Mouse (Mus musculus) midbrain, embryonic 10.5 days (tissue): Measurements from ENCODE around the gene Lrmda. TPM values are rescaled to one million over a fixed set of nuclear protein-coding genes. Genes with fewer than 3 reads are reported as not detected.

Source experiments
- DNase-seq: peaks from one replicate; pipeline ENCODE4 v3.0.0-alpha.2; 2017; ENCODE audit warnings: low spot score
- H3K27ac ChIP-seq: fragments of 300-500 bp; sonication (generic); replicated peaks from 2 replicates; pipeline ENCODE4 v1.5.1; 2016; ENCODE audit warnings: mild to moderate bottlenecking
- H3K27me3 ChIP-seq: fragments of 300-500 bp; sonication (generic); 2 replicates; pipeline ENCODE4 v1.6.1; 2016; ENCODE audit warnings: low read depth, mild to moderate bottlenecking; ENCODE audit not compliant: poor library complexity, severe bottlenecking
- H3K36me3 ChIP-seq: fragments of 300-500 bp; sonication (generic); 2 replicates; pipeline ENCODE4 v1.6.1; 2016; ENCODE audit warnings: mild to moderate bottlenecking, moderate library complexity
- H3K4me1 ChIP-seq: fragments of 300-500 bp; sonication (generic); 2 replicates; pipeline ENCODE4 v1.6.1; 2016
- H3K4me3 ChIP-seq: fragments of 300-500 bp; sonication (generic); 2 replicates; pipeline ENCODE4 v1.5.1; 2016; ENCODE audit warnings: mild to moderate bottlenecking, moderate library complexity
- H3K9me3 ChIP-seq: fragments of 300-500 bp; sonication (generic); replicated peaks from 2 replicates; pipeline ENCODE4 v1.6.1; 2016; ENCODE audit warnings: mild to moderate bottlenecking
- WGBS: fragments of 180-500 bp; shearing (Covaris S2); methylation state at CpG from one replicate; pipeline ENCODE4 v1.1.7; 2016; 5-methylcytosine and 5-hydroxymethylcytosine counted together
- polyA plus RNA-seq: library from polyadenylated mRNA; unstranded; fragments of >200 nt; fragmentation: Nextera tagmentation; extraction: Ambion mirVana; gene quantifications from 2 replicates; pipeline ENCODE4 v1.2.1, GENCODE M21; 2016

The Lrmda gene
- polyA plus RNA-seq, 1 experiment from 2014 or later: 0.38 TPM

DNA sequence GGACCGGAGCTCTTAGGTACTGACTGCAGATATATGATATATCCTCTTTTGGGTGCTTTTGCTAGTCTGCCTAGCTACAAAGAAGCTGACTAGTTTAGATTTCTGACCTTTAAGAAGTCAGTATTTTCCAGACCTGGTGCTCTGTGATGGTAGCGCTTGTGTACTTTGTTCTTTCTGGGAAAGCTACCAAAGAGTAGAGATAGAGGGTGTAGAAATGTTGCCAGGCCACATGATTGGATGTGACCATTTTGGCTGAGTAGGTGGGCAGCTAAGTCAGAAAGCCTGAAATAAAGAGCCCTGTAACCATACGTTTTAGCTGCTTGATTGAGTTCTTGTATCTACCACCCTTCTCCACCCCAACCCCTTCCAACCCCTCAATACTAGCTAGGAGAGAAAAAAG lies 398.2 kb downstream of the Lrmda start:
- Histone ChIP-seq H3K4me3 (no peak overlapping the region), H3K4me1 (no peaks in the 10 kb centered on the region), H3K36me3 (no peaks in the 10 kb centered on the region), H3K27me3 (no peaks in the 10 kb centered on the region), H3K9me3 (no peaks in the 10 kb centered on the region), H3K27ac (no peak overlapping the region)
- no peak for DNase-seq
- WGBS: 93% methylated on average over 3 of the region's 3 CpGs

DNA sequence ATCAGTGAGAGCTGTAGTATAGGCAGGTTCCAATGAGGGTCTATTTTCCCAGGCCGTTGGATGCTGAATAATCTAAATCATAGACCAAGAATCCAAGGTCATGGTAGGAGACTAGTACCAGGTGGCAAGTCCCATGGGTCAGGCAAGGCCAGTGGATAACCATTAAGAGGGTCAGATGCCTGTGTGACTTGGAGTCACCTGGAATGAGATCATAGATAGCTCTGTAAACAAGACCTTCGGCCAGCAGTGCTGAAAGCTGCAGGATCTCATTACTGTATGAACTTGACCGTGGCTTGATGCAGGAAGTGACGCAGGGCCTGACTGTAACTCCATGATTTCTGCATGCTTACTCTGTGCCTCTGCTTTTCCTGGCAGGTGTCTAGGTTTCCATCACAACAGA lies 402.2 kb downstream of the Lrmda start:
- DNase-seq: no peak
- H3K4me1 ChIP-seq: no peaks in the 10 kb centered on the region
- H3K36me3 ChIP-seq: no peaks in the 10 kb centered on the region
- no peak overlapping the region for H3K27ac ChIP-seq
- H3K27me3 ChIP-seq: no peaks in the 10 kb centered on the region
- WGBS: 90% methylated on average over 4 of the region's 4 CpGs
- H3K9me3 ChIP-seq: no peaks in the 10 kb centered on the region
- H3K4me3 ChIP-seq: no peak overlapping the region

DNA sequence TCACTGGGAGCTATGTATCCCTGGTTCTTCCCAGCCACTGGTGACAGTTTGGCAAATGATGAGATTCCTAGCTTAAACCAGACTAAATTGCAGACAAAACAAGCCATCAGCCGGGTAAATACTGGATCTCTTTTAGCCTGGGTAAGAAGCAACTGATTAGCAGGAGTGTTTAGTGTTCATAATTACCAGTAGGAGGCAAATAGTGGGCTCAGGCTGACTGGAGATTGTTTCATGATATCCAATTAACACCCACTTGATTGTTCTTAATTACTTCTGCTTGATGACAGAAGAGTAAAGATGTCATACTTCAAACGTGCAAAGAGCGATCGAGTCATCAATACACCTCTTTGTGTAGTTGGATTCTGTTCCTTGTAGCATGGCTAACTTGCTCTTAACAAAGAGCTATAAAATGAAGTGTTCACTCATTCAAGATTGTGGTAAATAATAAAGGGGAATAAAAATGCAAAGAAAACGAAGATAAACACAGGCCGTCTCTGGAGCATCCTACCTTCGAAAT lies 405.6 kb downstream of the Lrmda start:
- H3K36me3 ChIP-seq: no peaks in the 10 kb centered on the region
- WGBS: 89% methylated on average over 7 of the region's 7 CpGs
- no peak overlapping the region for H3K27ac ChIP-seq
- H3K4me3 ChIP-seq: no peak overlapping the region
- H3K4me1 ChIP-seq: no peaks in the 10 kb centered on the region
- no peaks in the 10 kb centered on the region for H3K27me3 ChIP-seq
- no peak for DNase-seq
- no peaks in the 10 kb centered on the region for H3K9me3 ChIP-seq

DNA sequence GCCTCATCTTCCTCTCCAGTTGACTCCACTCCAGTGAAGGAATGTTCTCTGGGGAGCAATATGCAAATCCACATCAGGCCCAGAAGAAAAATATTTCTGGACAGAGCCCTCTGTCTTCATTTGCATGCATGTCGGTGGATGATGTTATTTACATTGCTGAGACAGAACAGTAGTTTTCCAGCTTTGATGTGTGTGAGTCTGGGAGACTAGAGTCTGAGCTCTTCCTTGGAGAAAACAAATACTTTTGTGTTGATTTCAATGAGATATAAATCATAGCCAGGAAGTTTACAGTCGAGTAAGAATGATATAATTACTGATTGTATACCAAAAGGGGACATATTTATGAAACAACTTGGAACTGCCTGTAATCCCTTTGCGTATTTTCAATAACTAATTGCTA lies 415.9 kb downstream of the Lrmda start:
- Histone ChIP-seq H3K9me3 (no peaks in the 10 kb centered on the region), H3K27me3 (no peaks in the 10 kb centered on the region), H3K4me1 (peaks cover 16% of the 10 kb centered on the region), H3K4me3 (no peak overlapping the region), H3K36me3 (no peaks in the 10 kb centered on the region), H3K27ac (no peak overlapping the region)
- 76% methylated on average over 3 of the region's 3 CpGs for WGBS
- DNase-seq: no peak

DNA sequence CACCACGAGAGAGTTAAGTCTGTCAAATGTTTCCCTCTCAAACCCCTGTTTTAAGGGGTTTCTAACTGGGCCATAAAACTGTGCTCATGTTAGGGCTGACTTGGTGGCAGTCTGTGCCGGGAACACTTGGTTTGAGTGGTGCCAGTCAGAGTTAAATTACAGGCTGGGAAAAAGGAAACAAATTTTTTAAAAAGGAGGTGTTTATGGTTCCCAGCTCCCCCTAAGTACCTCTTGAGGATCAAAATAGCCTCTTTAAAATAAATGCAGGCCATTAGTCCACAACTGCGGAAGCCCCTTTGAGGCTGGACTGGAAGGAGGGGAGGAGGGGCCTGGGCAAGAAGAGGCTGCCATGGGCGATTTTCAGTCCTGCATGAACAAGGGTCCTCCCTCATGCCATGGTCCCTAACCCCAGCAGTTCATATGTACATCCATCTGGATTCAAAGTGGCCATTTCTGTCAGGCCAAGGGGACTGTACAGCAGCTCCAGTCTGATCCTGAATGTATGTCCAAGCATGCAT lies 416.4 kb downstream of the Lrmda start:
- Histone ChIP-seq H3K27ac (no peak overlapping the region), H3K4me1 (peaks cover 21% of the 10 kb centered on the region), H3K9me3 (no peaks in the 10 kb centered on the region), H3K4me3 (no peak overlapping the region), H3K36me3 (no peaks in the 10 kb centered on the region), H3K27me3 (no peaks in the 10 kb centered on the region)
- DNase-seq: no peak
- 76% methylated on average over 4 of the region's 4 CpGs for WGBS

DNA sequence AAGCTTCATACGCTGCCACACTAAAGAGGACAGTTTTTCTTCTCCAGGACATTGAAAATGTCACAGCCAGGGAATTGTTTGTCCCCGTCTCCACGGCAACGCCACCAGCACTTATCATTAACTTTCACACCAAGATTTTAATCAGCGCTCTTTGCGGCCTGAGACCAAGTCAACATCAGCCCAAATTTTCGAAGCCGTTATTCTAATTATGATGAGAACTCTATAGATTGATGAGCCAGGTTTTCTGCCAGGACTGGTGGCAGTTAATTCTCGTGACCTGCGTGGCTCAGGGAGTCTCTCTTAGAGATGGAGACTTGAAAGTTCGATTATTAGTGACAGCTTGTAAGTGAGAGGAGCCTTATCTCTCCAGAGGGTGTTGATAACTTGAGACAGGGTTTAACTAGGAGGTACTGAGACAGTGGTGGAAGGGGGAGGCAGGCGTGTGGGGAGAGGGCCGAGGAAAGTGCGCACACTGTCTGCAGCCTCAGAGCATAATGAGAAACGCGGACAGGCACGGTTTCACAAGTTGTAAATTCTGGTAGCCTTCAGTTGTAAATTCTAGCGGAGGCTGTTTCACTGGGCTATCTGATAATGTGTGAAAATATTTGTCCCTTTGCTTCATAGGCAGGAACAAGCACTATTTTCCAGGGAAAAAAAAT lies 421.0 kb downstream of the Lrmda start:
- Histone ChIP-seq H3K9me3 (no peaks in the 10 kb centered on the region), H3K4me1 (peaks cover 30% of the 10 kb centered on the region), H3K4me3 (no peak overlapping the region), H3K27me3 (peaks cover 29% of the 10 kb centered on the region), H3K36me3 (no peaks in the 10 kb centered on the region), H3K27ac (0 out of 2 replicates have a peak overlapping the region, but pooled peaks have one; percentile 6)
- DNase-seq: peak; percentile 48
- WGBS: 39% methylated on average over 18 of the region's 18 CpGs

DNA sequence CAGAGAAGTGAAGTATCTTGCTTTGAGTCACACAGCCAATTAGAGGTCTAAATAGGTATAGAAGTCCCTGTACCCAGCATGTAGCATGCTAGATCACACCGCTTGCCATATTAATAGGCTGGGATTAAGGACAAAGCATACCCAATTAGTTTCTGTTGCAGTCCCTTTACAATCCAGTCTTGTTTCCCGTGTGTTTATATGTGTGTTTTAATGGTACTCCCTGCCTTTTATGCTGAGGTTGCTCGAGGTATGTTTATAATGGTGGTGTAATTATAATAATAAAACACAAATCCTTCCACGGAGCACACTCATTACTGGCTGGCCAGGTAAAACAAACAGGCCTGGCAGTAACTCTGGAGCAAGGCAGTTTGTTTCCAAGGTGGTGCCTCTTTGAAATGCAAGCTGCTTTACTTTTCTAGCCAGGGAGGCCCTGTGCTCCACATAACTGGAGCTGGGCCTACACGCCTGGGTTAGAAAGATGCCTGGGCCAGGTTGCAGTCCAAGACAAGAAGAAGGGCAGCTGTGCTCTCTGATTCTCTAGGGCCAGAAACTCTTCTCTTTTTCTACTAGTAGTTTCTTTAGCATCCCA lies 422.4 kb downstream of the Lrmda start:
- H3K4me1 ChIP-seq: peaks cover 26% of the 10 kb centered on the region
- H3K4me3 ChIP-seq: no peak overlapping the region
- H3K9me3 ChIP-seq: no peaks in the 10 kb centered on the region
- H3K27me3 ChIP-seq: peaks cover 44% of the 10 kb centered on the region
- 73% methylated on average over 5 of the region's 5 CpGs for WGBS
- no peak for DNase-seq
- H3K27ac ChIP-seq: no peak overlapping the region
- no peaks in the 10 kb centered on the region for H3K36me3 ChIP-seq

DNA sequence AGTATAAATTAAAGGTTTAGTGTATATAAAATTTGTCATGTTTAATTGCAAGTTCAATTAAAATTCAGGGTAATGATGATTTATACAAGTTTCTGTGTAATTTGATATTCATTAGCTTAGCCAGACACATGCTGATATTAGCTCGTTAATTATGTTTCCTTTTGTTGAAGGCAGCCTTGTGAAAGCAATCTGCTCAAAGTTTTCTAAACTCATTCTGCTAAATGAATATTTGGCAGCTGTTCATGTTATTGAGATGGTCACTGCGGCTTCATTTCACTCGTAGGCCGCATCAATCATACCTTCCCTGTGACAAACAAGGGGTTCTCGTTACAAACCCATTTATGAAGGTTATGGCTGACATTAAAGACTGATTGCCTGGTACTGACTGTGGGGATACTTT lies 423.2 kb downstream of the Lrmda start:
- no peaks in the 10 kb centered on the region for H3K9me3 ChIP-seq
- H3K36me3 ChIP-seq: no peaks in the 10 kb centered on the region
- no peak overlapping the region for H3K27ac ChIP-seq
- no peak overlapping the region for H3K4me3 ChIP-seq
- no peak for DNase-seq
- H3K4me1 ChIP-seq: peaks cover 26% of the 10 kb centered on the region
- 89% methylated on average over 5 of the region's 5 CpGs for WGBS
- peaks cover 52% of the 10 kb centered on the region for H3K27me3 ChIP-seq

DNA sequence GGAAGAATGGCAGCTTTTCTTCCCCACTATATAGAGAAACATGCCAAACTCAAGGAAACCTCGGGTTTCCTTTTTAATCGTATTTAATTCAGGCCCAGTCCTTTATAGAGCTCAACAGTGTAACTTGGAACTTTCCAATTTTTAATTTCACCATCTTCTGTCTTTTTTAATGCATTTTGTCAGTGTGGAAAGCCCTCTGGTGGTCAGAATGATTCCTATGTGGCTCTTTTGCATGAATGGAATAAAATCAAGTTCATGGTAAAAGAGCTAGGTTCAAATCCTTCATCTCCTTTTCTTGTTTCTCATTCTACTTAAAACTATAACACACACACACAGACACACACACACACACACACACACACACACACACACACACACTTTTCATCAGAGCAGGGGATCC lies 425.0 kb downstream of the Lrmda start:
- WGBS: 90% methylated on average over 2 of the region's 2 CpGs
- Histone ChIP-seq H3K27me3 (peaks cover 70% of the 10 kb centered on the region), H3K27ac (no peak overlapping the region), H3K36me3 (no peaks in the 10 kb centered on the region), H3K9me3 (no peaks in the 10 kb centered on the region), H3K4me3 (no peak overlapping the region), H3K4me1 (peaks cover 22% of the 10 kb centered on the region)
- no peak for DNase-seq

DNA sequence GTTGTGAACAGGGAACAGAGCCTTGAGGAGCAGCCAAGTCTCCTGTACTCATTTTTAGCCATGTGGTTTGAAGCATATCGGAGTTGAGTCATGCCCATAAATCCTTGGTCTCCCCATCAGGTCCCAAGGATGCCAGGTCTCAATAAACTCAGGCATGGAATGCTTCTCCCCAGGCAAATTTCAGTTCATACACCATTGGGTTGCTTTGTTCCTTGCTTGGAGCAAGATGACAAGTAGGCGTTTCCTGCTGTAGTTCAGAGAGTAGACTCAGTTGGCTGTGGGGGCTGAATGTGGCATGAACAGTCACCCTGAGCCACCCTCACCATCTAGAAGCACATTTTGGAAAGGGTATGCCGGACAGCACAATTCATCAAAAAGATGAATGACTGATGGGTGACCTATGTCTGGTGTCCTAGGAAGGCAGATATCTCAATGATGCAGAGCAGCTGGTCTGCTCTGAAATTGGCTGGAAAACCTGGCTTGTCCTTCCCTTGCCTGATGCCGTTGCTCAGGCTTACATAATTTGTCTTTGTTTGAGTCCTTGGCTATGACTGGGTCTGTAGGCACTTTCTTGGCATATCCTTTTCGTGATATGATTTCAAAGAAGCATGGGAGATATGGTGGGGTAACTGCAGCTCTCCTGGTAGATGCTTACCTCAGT lies 425.8 kb downstream of the Lrmda start:
- Histone ChIP-seq H3K9me3 (no peaks in the 10 kb centered on the region), H3K27me3 (peaks cover 77% of the 10 kb centered on the region), H3K4me1 (peaks cover 16% of the 10 kb centered on the region), H3K36me3 (no peaks in the 10 kb centered on the region), H3K27ac (no peak overlapping the region), H3K4me3 (no peak overlapping the region)
- WGBS: 91% methylated on average over 5 of the region's 5 CpGs
- no peak for DNase-seq

DNA sequence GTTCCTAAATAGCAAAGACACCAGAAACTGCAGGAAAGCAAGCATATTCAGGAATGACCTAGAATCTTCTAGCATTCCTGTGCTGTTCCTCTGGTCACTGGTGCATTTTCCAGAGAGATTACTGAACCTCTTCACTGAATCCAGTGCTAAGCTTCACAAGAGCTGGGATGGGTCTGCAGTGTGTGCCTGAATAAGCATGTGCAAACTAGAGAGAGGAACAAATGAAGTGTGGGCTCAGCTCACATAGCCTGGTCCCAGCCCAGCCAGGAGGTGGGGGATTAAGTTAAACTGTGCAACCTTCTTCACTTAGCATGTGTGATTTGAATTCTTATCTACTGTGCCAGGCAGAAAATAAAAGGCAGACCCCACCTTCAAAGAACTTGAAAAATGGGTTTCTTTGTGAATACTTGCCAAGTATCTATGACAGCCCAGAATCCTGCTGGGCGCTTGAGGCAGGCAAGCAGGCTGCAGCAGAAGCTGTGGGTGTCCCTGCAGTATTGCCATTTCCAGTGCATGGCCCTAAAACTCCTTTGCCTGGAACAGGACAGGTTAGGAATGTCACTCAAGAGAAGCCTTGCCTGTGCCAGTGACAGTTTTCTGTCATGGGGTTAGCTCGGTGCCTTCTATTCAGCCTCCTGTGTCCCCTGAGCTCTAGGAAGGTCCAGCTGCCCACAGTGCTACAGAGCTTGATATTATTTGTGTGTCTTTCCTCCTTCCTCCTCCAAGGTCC lies 426.5 kb downstream of the Lrmda start:
- Histone ChIP-seq H3K4me3 (no peak overlapping the region), H3K9me3 (no peaks in the 10 kb centered on the region), H3K4me1 (peaks cover 12% of the 10 kb centered on the region), H3K27me3 (peaks cover 85% of the 10 kb centered on the region), H3K27ac (no peak overlapping the region), H3K36me3 (no peaks in the 10 kb centered on the region)
- DNase-seq: no peak
- 93% methylated on average over 2 of the region's 2 CpGs for WGBS

DNA sequence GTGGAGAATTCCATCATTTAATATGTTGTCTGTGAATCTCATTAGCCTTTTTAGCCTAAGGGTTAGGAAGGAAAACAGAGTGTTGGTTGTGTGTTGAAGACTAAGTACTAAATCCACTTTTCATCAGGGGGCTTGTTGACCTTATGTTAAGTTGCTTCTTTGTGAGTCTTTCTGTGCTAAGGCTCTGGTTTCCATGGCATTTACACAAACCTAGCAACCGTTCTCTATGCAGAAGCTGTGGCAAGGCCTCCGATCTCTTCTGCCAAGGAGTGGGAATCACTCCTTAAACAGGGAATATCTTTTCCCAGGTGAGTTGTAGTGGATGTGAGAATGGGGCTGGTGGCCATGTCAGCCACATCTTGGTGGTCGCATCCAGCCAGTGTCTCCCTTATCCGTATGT lies 432.1 kb downstream of the Lrmda start:
- Histone ChIP-seq H3K4me3 (no peak overlapping the region), H3K36me3 (no peaks in the 10 kb centered on the region), H3K27ac (no peak overlapping the region), H3K27me3 (peaks cover 99% of the 10 kb centered on the region), H3K9me3 (no peaks in the 10 kb centered on the region), H3K4me1 (peaks cover 16% of the 10 kb centered on the region)
- DNase-seq: peak; percentile 24
- WGBS: 73% methylated on average over 4 of the region's 4 CpGs
